Mouse (Mus musculus) thymus, adult 2 months (tissue): ENCODE measurements around the gene Mfsd10.

Source experiments
- CTCF ChIP-seq: fragments of 200-500 bp; IDR thresholded peaks from 2 replicates; pipeline ENCODE4 v1.5.1; 2012; ENCODE audit warnings: mild to moderate bottlenecking, control low read depth, low read length, moderate library complexity, borderline replicate concordance; ENCODE audit not compliant: control insufficient read depth, poor library complexity, insufficient read depth; ENCODE audit errors: extremely low read depth
- POLR2A ChIP-seq: fragments of 200-500 bp; IDR thresholded peaks from 2 replicates; pipeline ENCODE4 v1.6.1; 2012; ENCODE audit warnings: mild to moderate bottlenecking, low read length, control low read depth, moderate library complexity; ENCODE audit not compliant: control insufficient read depth, poor library complexity, insufficient read depth; ENCODE audit errors: extremely low read depth

GRCm38 (mm10) chr5:34660591-34661130 lies 23.6 kb upstream of the Mfsd10 start:
- TF ChIP-seq POLR2A (no peak), CTCF (no peak)
